Mouse (Mus musculus) liver, adult 2 months (tissue): ENCODE data around the gene Knstrn. TPM values are rescaled to one million over a fixed set of nuclear protein-coding genes. Genes with fewer than 3 reads are reported as not detected.

Experiments used
- DNase-seq: peaks from one replicate; pipeline ENCODE4 v3.0.0-alpha.2; 2011; ENCODE audit warnings: low read depth, low spot score; ENCODE audit errors: extremely low read depth
- H3K27ac ChIP-seq: fragments of 200-500 bp; replicated peaks from 2 replicates; pipeline ENCODE4 v1.5.1; 2012; ENCODE audit warnings: low read depth, mild to moderate bottlenecking, control low read depth, inconsistent platforms, low read length; ENCODE audit not compliant: insufficient read depth
- H3K27me3 ChIP-seq: fragments of 200-500 bp; 2 replicates; pipeline ENCODE4 v1.6.1; 2012; ENCODE audit warnings: mild to moderate bottlenecking, moderate library complexity, low read length, inconsistent platforms; ENCODE audit not compliant: control insufficient read depth, insufficient read depth
- H3K36me3 ChIP-seq: fragments of 200-500 bp; 2 replicates; pipeline ENCODE4 v1.6.1; 2012; ENCODE audit warnings: low read length, inconsistent platforms; ENCODE audit not compliant: control insufficient read depth, insufficient read depth
- H3K4me1 ChIP-seq: fragments of 200-500 bp; 2 replicates; pipeline ENCODE4 v1.6.1; 2011; ENCODE audit warnings: low read length; ENCODE audit not compliant: control insufficient read depth, insufficient read depth
- H3K4me3 ChIP-seq: fragments of 200-500 bp; 2 replicates; pipeline ENCODE4 v1.5.1; 2011; ENCODE audit warnings: low read depth, mild to moderate bottlenecking, control low read depth, low read length, moderate library complexity; ENCODE audit not compliant: insufficient read depth
- H3K79me2 ChIP-seq: fragments of 200-500 bp; 2 replicates; pipeline ENCODE4 v1.6.1; 2012; ENCODE audit warnings: inconsistent platforms, mild to moderate bottlenecking, low read length, moderate library complexity; ENCODE audit not compliant: control insufficient read depth, insufficient read depth
- H3K9ac ChIP-seq: fragments of 200-500 bp; 2 replicates; pipeline ENCODE4 v1.6.1; 2012; ENCODE audit warnings: low read depth, mild to moderate bottlenecking, control low read depth, inconsistent platforms, low read length
- CTCF ChIP-seq: fragments of 200-500 bp; IDR thresholded peaks from 2 replicates; pipeline ENCODE4 v1.5.1; 2011; ENCODE audit warnings: low read depth, low read length, control low read depth
- POLR2A ChIP-seq: fragments of 200-500 bp; IDR thresholded peaks from 2 replicates; pipeline ENCODE4 v1.6.1; 2011; ENCODE audit warnings: low read length, control low read depth; ENCODE audit not compliant: insufficient read depth; ENCODE audit errors: extremely low read depth
- WGBS: fragments of 180-500 bp; shearing (Covaris S2); methylation state at CpG from one replicate; pipeline ENCODE4 v1.1.7; 2018; 5-methylcytosine and 5-hydroxymethylcytosine counted together
- polyA plus RNA-seq: library from polyadenylated mRNA; depleted of rRNA; stranded (reverse); fragments of >200 nt; gene quantifications from 2 replicates; pipeline ENCODE4 v1.2.3, GENCODE M21; 2012; rRNA removed
- total RNA-seq: library from RNA; depleted of rRNA; stranded (reverse); fragments of >200 nt; gene quantifications from 2 replicates; pipeline ENCODE4 v1.2.3, GENCODE M21; 2014; rRNA removed

The Knstrn gene
- total RNA-seq, result 0.83 and 2.7 TPM in 2 replicates
- 0.11 and 0.22 TPM in 2 replicates for polyA plus RNA-seq

DNA sequence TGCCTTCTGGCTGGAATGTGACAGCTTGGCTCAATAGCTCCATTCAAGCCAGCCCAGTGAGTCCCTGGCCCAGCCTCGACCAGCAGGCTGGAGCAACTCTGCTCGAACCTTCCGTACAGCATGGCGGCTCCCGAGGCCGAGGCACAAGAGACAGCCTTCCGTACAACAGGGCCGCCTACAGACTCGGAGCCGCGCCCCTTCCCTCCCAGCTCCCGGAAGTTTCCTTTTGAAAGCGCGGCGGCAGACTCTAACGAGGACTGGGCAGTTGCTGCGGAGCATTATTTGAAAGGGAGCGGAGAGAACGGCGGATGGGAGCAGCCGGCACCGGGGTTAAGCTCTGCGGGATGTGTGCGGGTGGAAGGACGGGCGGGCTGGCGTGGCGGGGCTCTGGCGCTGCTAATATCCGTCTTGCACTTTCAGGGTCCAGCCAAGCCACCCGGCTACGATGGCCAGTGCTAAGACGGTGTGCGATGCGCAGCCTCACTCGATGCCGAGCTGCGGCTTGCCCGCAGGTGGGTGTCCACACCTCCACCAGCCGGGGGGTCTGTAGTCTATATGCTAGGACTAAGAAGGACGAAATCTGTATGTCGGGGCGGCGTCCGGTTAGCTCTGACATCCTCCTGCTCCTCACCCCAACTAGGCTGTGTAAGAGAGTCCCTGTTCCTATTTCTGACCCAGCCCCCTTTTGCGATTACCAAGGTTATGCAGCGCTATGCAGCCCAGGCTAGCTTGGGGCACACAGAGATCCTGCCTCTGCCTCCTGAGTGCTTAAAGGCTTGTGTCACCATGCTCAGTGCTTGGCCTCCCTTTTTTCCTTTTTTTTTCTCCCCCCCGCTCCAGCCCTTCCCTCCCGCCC, at the start of gene Knstrn:
Gene Knstrn (plus strand): TSS at position 23 of the 856 bp plus-strand sequence.
- TF ChIP-seq CTCF, result no peak
- no peak for TF ChIP-seq POLR2A
- peaks cover 2% of the 10 kb centered on the region; the same call in 1 of the 2 replicates for H3K4me1 ChIP-seq
- peak within 1 kb of the TSS; percentile 74 for H3K4me3 ChIP-seq
- peak within 1 kb of the TSS; percentile 66 for H3K9ac ChIP-seq
- no peaks in the 10 kb centered on the region for H3K36me3 ChIP-seq
- H3K79me2 ChIP-seq, result no peaks in the 10 kb centered on the region
- 2% methylated on average over 49 of the region's 49 CpGs for WGBS
- H3K27ac ChIP-seq, result no peak within 1 kb of the TSS
- no peaks in the 10 kb centered on the region for H3K27me3 ChIP-seq
- DNase-seq, result peak; percentile 89

DNA sequence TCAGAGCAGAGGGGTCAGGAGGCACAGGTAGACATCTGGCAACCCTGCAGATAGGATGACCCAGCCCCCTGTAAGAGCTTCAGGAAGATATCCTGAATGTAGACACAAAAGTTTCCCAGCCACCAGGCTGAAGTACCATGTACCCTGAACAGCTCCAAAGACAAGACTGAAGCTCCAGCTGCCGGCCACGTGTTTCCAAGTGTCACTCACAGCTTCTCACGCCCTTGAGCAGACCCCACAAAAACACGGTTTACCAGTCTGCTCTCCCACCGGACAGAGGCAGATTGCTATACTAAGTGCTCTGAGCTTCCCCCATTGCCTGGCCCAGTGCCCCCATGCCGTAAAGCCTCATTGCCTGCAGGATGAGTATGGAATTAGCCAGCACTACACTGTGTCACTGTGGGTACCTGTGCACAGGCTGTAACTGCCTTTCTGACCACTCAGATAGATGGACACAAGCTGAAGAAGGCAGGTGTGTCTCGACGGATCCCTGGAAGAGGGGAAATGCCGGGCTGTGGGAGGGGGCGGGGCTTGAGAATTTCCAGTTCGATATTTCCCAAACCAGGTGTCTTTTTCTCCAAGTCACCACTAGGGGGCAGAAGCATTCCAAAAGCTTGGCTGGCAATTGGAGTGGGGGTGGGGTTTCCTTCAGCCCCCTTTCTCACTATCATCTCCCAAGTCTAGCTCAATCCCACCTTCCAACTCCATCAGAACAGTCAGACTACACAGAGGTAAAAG, 49.5 kb upstream of the Knstrn start:
- Histone ChIP-seq H3K9ac (no peak overlapping the region), H3K79me2 (no peaks in the 10 kb centered on the region), H3K36me3 (no peaks in the 10 kb centered on the region), H3K4me1 (peaks cover 8% of the 10 kb centered on the region), H3K4me3 (no peak overlapping the region), H3K27me3 (no peaks in the 10 kb centered on the region), H3K27ac (0 out of 2 replicates have a peak overlapping the region, but pooled peaks have one; percentile 3)
- TF ChIP-seq CTCF (peak; percentile 45), POLR2A (no peak)
- 39% methylated on average over 11 of the region's 11 CpGs for WGBS
- DNase-seq, result peak; percentile 33

DNA sequence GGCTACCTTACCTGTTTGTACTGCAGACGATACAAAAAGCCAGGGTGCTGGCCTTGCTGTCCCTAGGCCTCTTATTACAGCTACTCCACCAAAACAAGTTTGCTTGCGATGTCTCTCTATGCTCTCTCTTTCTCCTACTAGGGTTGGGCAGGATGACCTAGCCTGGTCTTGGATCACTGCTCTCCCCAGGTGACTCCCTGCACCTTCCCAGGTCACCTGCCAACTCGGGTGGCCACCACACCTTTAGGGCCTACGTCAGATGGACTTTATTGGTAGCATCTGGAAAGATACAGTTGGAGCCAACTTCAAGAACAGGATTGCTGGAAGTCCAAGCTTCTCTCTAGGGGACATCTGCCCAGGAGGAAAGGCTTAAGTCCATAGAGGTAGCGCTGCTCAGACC, 48.9 kb upstream of the Knstrn start:
- Histone ChIP-seq H3K27me3 (no peaks in the 10 kb centered on the region), H3K4me3 (no peak overlapping the region), H3K79me2 (no peaks in the 10 kb centered on the region), H3K36me3 (no peaks in the 10 kb centered on the region), H3K9ac (no peak overlapping the region), H3K27ac (no peak overlapping the region), H3K4me1 (peaks cover 8% of the 10 kb centered on the region)
- 91% methylated on average over 5 of the region's 5 CpGs for WGBS
- no peak for DNase-seq
- TF ChIP-seq POLR2A, result no peak
- no peak for TF ChIP-seq CTCF

DNA sequence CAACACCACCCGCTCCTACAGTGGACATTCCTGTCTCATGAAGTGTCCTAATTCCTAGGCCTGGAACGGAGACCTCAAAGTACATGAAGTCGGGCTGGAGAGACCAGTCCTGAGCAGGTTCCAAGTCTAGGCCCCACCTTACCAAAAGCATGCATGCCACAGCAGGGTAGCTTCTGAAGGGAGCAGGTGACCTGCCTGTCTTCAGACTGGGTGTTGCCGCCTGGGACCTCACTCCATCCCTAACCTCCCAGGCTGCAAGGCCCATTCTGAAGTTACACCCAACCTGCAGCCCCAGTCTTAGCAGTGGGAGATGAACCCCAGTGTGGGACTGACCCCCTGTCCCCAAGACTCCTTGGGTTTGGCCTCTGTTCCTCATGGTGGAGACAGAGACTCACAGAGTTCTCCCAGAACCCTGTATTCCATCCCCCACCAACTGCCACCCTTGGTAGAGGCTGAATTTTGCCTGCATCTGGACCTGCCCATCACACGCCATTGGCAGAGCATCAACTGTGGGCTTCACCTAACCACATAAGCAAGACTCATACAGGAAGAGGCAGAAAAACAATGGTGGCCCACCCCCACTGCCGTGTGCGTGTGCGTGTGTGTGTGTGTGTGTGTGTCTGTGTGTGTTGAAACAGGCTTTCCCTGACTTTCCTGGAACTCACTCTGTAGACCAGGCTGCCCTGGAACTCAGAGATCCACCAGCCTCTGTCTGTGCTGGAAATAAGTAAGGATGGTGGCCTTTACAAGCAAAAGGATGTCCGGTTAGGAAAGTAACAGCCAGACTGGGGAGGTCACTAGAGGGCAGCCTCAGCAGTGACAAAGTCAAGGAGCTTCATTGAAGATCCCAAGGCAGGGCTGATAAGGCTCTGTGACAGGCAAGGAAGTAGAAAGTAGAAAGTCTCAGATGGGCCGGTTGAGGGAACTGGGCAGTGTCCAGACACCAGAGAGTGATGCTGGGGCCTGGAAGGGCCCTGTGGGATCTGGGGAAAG, 47.5 kb upstream of the Knstrn start:
- peak overlapping the region; percentile 33 for H3K27ac ChIP-seq
- no peaks in the 10 kb centered on the region for H3K36me3 ChIP-seq
- peaks cover 8% of the 10 kb centered on the region for H3K4me1 ChIP-seq
- no peak overlapping the region for H3K4me3 ChIP-seq
- no peak overlapping the region for H3K9ac ChIP-seq
- no peaks in the 10 kb centered on the region for H3K27me3 ChIP-seq
- DNase-seq, result no peak
- TF ChIP-seq POLR2A (no peak), CTCF (peak; percentile 9; the same call in 1 of the 2 replicates)
- H3K79me2 ChIP-seq, result no peaks in the 10 kb centered on the region
- 78% methylated on average over 10 of the region's 10 CpGs for WGBS

DNA sequence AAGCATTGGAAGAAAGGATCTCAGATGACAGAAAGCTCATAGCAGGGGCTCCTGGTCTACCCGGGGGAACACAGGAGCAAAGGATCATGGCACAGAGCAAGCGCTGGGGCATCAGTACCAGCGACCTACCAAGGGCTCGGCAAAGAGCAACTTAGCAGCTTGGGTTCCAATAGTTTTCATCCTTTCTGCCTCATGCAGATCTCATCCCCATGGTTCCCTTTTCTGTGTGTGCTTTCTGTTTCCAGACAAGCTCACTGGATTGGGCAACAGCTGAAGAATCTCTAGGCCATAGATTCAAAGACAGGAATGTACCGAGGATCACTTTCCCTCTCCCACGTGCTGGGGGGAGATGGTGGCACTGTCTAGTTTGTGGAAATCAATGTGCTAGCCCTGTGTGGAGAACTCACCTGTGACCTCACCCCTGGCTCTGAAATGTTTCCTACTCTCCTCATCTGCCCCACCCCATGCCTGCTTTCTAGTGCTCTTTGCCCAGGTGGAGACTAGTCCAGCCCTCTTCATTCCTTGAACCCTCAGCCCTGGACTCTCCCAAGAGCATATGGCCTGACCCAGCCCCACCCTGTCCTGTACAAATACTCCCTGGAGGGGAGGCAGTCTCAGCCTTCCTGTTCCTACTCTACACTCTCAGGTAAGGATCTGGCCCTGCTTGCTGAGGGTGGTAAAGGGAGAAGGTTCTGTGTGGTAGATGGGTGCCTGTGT, 41.5 kb upstream of the Knstrn start, which contains the start of gene Phgr1:
Gene Phgr1 (plus strand): TSS at position 612 of the 717 bp plus-strand sequence.
- Histone ChIP-seq H3K27me3 (no peaks in the 10 kb centered on the region), H3K9ac (no peak within 1 kb of the TSS), H3K27ac (no peak within 1 kb of the TSS), H3K36me3 (no peaks in the 10 kb centered on the region), H3K4me1 (no peaks in the 10 kb centered on the region), H3K4me3 (no peak within 1 kb of the TSS), H3K79me2 (no peaks in the 10 kb centered on the region)
- DNase-seq, result no peak
- WGBS, result 87% methylated on average over 6 of the region's 6 CpGs
- TF ChIP-seq POLR2A, result no peak
- TF ChIP-seq CTCF, result no peak
